Mouse (Mus musculus) limb, embryonic 14.5 days (tissue): ENCODE data around the gene Map9. TPM values are rescaled to one million over a fixed set of nuclear protein-coding genes. Genes with fewer than 3 reads are reported as not detected.

Experiments used
- ATAC-seq: fragments of 200-750 bp; cut with Nextera tagmentation; 2 replicates; pipeline ENCODE4 v1.8.0; 2017; ENCODE audit warnings: low read depth, moderate number of reproducible peaks, moderate TSS enrichment; ENCODE audit not compliant: low FRiP score
- DNase-seq: peaks from one replicate; pipeline ENCODE4 v3.0.0-alpha.2; 2015; ENCODE audit warnings: low spot score
- H3K27ac ChIP-seq: fragments of 300-500 bp; sonication (generic); replicated peaks from 2 replicates; pipeline ENCODE4 v1.5.1; 2014; ENCODE audit warnings: low read depth, mild to moderate bottlenecking, low read length, moderate library complexity, mixed read lengths
- H3K27me3 ChIP-seq: fragments of 300-500 bp; sonication (generic); 2 replicates; pipeline ENCODE4 v1.6.1; 2014; ENCODE audit warnings: low read length, mixed read lengths; ENCODE audit not compliant: control insufficient read depth, insufficient read depth
- H3K36me3 ChIP-seq: fragments of 300-500 bp; sonication (generic); 2 replicates; pipeline ENCODE4 v1.6.1; 2014; ENCODE audit warnings: mild to moderate bottlenecking, low read length, moderate library complexity, mixed read lengths; ENCODE audit not compliant: control insufficient read depth, insufficient read depth
- H3K4me1 ChIP-seq: fragments of 300-500 bp; sonication (generic); 2 replicates; pipeline ENCODE4 v1.6.1; 2014; ENCODE audit warnings: antibody characterized with exemption, low read length, mixed read lengths; ENCODE audit not compliant: control insufficient read depth, insufficient read depth
- H3K4me2 ChIP-seq: fragments of 300-500 bp; sonication (generic); replicated peaks from 2 replicates; pipeline ENCODE4 v1.6.1; 2014; ENCODE audit warnings: low read depth, mild to moderate bottlenecking, low read length, moderate library complexity; ENCODE audit not compliant: severe bottlenecking
- H3K4me3 ChIP-seq: fragments of 300-500 bp; sonication (generic); replicated peaks from 2 replicates; pipeline ENCODE4 v1.5.1; 2014; ENCODE audit warnings: low read length
- H3K9ac ChIP-seq: fragments of 300-500 bp; sonication (generic); 2 replicates; pipeline ENCODE4 v1.6.1; 2014; ENCODE audit warnings: mild to moderate bottlenecking, low read depth, low read length, moderate library complexity; ENCODE audit not compliant: severe bottlenecking
- H3K9me3 ChIP-seq: fragments of 300-500 bp; sonication (generic); 2 replicates; pipeline ENCODE4 v1.6.1; 2016; ENCODE audit warnings: low read length; ENCODE audit not compliant: control insufficient read depth
- POLR2A ChIP-seq: fragments of 200-500 bp; IDR thresholded peaks from 2 replicates; pipeline ENCODE4 v1.8.0; 2012; ENCODE audit warnings: inconsistent platforms, mild to moderate bottlenecking, moderate library complexity, borderline replicate concordance; ENCODE audit not compliant: insufficient read depth, insufficient read length; ENCODE audit errors: extremely low read depth
- WGBS: fragments of 180-500 bp; shearing (Covaris S2); extraction: QIAGEN DNeasy Blood & Tissue Kit; methylation state at CpG from one replicate; pipeline ENCODE4 v1.1.7; 2014; 5-methylcytosine and 5-hydroxymethylcytosine counted together
- polyA plus RNA-seq, 2 experiments: library from polyadenylated mRNA; depleted of rRNA in 1 of 2; stranded (reverse) in 1 of 2; unstranded in 1 of 2; fragments of >200 nt; fragmentation: Nextera tagmentation in 1 of 2; extraction: Ambion mirVana in 1 of 2; gene quantifications; 2 replicates each; pipeline versions ENCODE4 v1.2.1 to v1.2.3; 2012 to 2014

Gene Map9
- polyA plus RNA-seq, 2 experiments: 3.2 to 9.1 TPM

GRCm38 (mm10) chr3:82333128-82333969 is 24.5 kb upstream of the Map9 start:
- Histone ChIP-seq H3K9me3 (no peaks in the 10 kb centered on the region), H3K4me1 (no peaks in the 10 kb centered on the region), H3K27me3 (no peaks in the 10 kb centered on the region), H3K4me2 (peak overlapping the region; percentile 47), H3K36me3 (no peaks in the 10 kb centered on the region), H3K27ac (no peak overlapping the region), H3K4me3 (peak overlapping the region; percentile 28), H3K9ac (peak overlapping the region; percentile 37; the same call in 1 of the 2 replicates)
- WGBS: 7% methylated on average over 16 of the region's 16 CpGs
- no peak for TF ChIP-seq POLR2A
- peak; percentile 88 for DNase-seq
- ATAC-seq: peak; percentile 77

DNA sequence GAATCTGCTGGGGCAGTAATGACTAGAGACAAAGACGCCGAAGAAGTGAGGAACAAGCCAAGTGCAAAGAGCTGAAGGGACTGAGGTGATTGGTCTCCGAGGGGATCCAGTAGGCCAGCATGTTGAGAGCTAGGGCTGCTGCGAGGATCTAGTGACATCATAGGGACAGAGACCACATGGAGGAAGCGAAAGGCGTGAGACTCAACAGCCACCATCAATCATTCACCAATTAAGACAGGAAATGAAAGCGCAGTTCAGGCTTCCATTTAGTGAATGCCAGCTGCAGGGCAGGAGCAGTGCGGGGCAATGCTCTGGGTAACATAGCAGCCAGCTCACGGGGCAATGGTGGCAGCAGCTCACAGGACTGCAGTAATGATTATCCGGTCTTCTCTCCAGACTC is 17.7 kb upstream of the Map9 start:
- no peak overlapping the region for H3K4me2 ChIP-seq
- no peak overlapping the region for H3K27ac ChIP-seq
- H3K9ac ChIP-seq: no peak overlapping the region
- DNase-seq: no peak
- ATAC-seq: no peak
- H3K36me3 ChIP-seq: no peaks in the 10 kb centered on the region
- H3K4me3 ChIP-seq: no peak overlapping the region
- H3K4me1 ChIP-seq: no peaks in the 10 kb centered on the region
- WGBS: 53% methylated on average over 10 of the region's 10 CpGs
- H3K27me3 ChIP-seq: no peaks in the 10 kb centered on the region
- TF ChIP-seq POLR2A: no peak
- no peaks in the 10 kb centered on the region for H3K9me3 ChIP-seq

- no peak overlapping the region for H3K27ac ChIP-seq
- no peaks in the 10 kb centered on the region for H3K36me3 ChIP-seq
- H3K27me3 ChIP-seq: no peaks in the 10 kb centered on the region
- no peaks in the 10 kb centered on the region for H3K9me3 ChIP-seq
- no peak overlapping the region for H3K9ac ChIP-seq
- H3K4me1 ChIP-seq: no peaks in the 10 kb centered on the region
- DNase-seq (peak; percentile 36), ATAC-seq (no peak)
- no peak for TF ChIP-seq POLR2A
- no peak overlapping the region for H3K4me2 ChIP-seq
- H3K4me3 ChIP-seq: no peak overlapping the region
- WGBS: 29% methylated on average over 2 of the region's 2 CpGs
These were observed 9.5 kb upstream of the Map9 start for GRCm38 (mm10) chr3:82348277-82348860.

GRCm38 (mm10) chr3:82350321-82350720 is 7.5 kb upstream of the Map9 start:
- H3K36me3 ChIP-seq: no peaks in the 10 kb centered on the region
- no peak overlapping the region for H3K27ac ChIP-seq
- no peak overlapping the region for H3K4me3 ChIP-seq
- no peaks in the 10 kb centered on the region for H3K4me1 ChIP-seq
- peak; percentile 46 for DNase-seq
- no peak overlapping the region for H3K4me2 ChIP-seq
- no peaks in the 10 kb centered on the region for H3K27me3 ChIP-seq
- ATAC-seq: no peak
- TF ChIP-seq POLR2A: no peak
- no peak overlapping the region for H3K9ac ChIP-seq
- H3K9me3 ChIP-seq: no peaks in the 10 kb centered on the region
- 45% methylated on average over 2 of the region's 2 CpGs for WGBS

- 0 out of 2 replicates have a peak overlapping the region, but pooled peaks have one; percentile 22 for H3K27ac ChIP-seq
- no peak for TF ChIP-seq POLR2A
- 8% methylated on average over 5 of the region's 5 CpGs for WGBS
- peak overlapping the region; percentile 68 for H3K4me3 ChIP-seq
- peak overlapping the region; percentile 80 for H3K4me2 ChIP-seq
- H3K4me1 ChIP-seq: no peaks in the 10 kb centered on the region
- H3K27me3 ChIP-seq: no peaks in the 10 kb centered on the region
- H3K36me3 ChIP-seq: no peaks in the 10 kb centered on the region; the same call in 1 of the 2 replicates
- H3K9me3 ChIP-seq: no peaks in the 10 kb centered on the region
- peak overlapping the region; percentile 17 for H3K9ac ChIP-seq
- DNase-seq (no peak), ATAC-seq (peak; percentile 1; the same call in 1 of the 2 replicates)
These were observed 504 bp upstream of the Map9 start for GRCm38 (mm10) chr3:82357340-82357739.
